Mouse (Mus musculus) heart, postnatal 10 days (tissue): ENCODE data around the gene Zpbp. TPM values are rescaled to one million over a fixed set of nuclear protein-coding genes. Genes with fewer than 3 reads are reported as not detected.

ENCODE experiments used
- DNase-seq, 2 experiments: peaks; one replicate each; pipeline ENCODE4 v3.0.0; 2021
- intact Hi-C: fragments of 180-260 bp; cut with DNase I; formaldehyde crosslinking; loops from one replicate; pipeline ENCODE4 v1.15.1; 2025
- total RNA-seq, 2 experiments: library from RNA; stranded (reverse); gene quantifications; 2 replicates each; pipeline ENCODE4 v1.2.3; 2021

Zpbp gene
- under 1 TPM; 0.37 to 0.48 TPM for total RNA-seq

GRCm38 (mm10) chr11:11461635-11462560 lies at the start of gene Zpbp, which contains the start of gene Spata48:
TSS of gene Zpbp (minus strand) at chr11:11462408.
TSS of gene Spata48 (plus strand) at chr11:11462094.
- intact Hi-C loops: loop anchor here (2.0 to 10.0 kb wide), 2 partner anchors 327 to 513 kb away; no protein-coding TSS in a partner anchor
- peak; percentile 92 to 93 for DNase-seq

GRCm38 (mm10) chr11:11509413-11509812 lies 47.2 kb upstream of the Zpbp start:
- no peak for DNase-seq
- intact Hi-C loops: no loop called here

DNA sequence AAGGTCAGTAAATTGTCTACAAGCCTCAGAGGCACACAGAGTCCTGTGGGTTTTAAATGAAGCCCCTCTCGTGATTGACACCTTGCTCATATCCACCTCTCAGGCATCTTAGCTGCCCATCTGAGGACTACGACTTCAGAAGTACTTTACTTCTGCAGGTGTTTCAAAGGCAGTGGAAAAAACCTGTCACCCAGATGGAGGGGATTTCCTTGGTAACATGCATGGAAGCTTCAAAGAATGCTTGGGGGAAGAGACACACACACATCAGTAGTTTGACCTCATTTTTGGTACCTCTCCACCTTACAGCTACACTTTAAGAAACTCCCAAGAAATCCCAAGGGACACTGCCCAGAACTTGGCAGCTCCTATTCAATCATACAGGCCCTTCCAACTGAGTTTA lies 44.0 kb upstream of the Zpbp start:
- intact Hi-C loops: no loop called here

GRCm38 (mm10) chr11:11499944-11500343 lies 37.7 kb upstream of the Zpbp start:
- intact Hi-C loops: loop anchor here (2.0 kb wide), 1 partner anchor 289 kb away; no protein-coding TSS in a partner anchor
- DNase-seq: peak; percentile 9 to 32

More for the DNA sequence above, 44.0 kb upstream of the Zpbp start:
- DNase-seq: no peak

- DNase-seq: no peak
- intact Hi-C loops: no loop called here
Measured at GRCm38 (mm10) chr11:11495697-11496096, 33.5 kb upstream of the Zpbp start.

DNA sequence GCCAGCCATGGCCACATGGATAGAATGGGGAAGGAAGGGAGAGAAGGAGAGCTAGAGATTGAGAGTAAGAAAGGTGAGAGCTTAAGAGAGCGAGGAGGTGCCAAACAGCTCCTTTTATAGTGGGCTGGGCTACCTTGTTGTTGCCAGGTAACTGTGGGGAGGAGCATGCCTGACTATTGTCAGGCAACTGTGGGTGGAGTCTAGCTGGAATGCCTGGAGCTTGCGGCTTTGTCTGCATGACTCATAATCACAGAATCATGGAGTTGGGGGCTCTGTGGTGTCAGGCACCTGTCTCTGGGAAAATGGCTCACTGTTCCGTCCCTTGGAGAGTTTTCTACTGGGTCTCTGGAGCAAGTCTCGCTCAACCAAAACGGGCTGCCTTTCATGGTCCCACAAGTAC lies 29.8 kb upstream of the Zpbp start:
- DNase-seq: no peak
- intact Hi-C loops: no loop called here

- no peak for DNase-seq
Measured at GRCm38 (mm10) chr11:11484378-11484777, 22.2 kb upstream of the Zpbp start.

DNA sequence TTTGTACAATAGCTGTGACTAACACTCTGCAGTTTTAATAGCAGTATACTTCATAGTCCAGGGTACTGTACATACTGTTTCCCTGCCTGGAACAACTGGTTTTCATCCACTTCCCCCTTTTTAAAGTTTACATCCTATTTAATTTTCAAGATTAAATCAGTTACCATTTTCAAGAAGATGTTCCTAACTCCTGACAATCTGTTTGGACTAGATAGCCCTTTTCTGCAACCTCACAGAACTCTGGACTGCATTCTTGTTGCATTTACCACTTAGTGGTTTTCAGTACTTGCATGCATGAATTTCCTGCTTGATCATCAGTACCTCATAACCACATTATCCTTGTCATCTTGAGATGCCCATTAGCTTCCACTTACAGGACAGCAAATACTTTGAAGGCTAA lies 6.7 kb upstream of the Zpbp start:
- no peak for DNase-seq
- intact Hi-C loops: loop anchor here (10.0 kb wide), 1 partner anchor 506 kb away; no protein-coding TSS in a partner anchor

More at GRCm38 (mm10) chr11:11484378-11484777, 22.2 kb upstream of the Zpbp start:
- intact Hi-C loops: no loop called here

DNA sequence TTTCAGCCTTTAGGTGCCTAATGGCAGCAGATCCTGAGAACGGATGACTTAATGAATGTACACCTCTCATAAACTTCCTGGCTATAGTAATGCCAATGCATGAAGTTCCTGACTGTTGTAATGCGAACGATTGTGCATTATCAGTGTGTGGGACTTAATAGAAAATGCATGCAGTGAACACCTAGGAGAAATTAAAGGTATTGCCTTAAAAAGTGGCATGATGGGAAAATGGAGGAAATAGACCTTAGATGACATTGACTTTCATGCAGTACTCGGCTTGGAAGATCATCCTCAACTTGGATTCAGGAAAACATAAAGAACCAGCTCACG lies 318 bp upstream of the Zpbp start:
- intact Hi-C loops: loop anchor here (10.0 kb wide), 1 partner anchor 512 kb away; no protein-coding TSS in a partner anchor

GRCm38 (mm10) chr11:11455037-11455436 lies 7.2 kb downstream of the Zpbp start:
- intact Hi-C loops: no loop called here
- DNase-seq: peak in 1 of 2 experiments; percentile 7

More for the DNA sequence above, 318 bp upstream of the Zpbp start:
- DNase-seq: no peak

- intact Hi-C loops: no loop called here
- DNase-seq: no peak
Measured at GRCm38 (mm10) chr11:11417356-11417755, 44.9 kb downstream of the Zpbp start.

GRCm38 (mm10) chr11:11414188-11414587 lies 48.0 kb downstream of the Zpbp start:
- no peak for DNase-seq
- intact Hi-C loops: no loop called here

DNA sequence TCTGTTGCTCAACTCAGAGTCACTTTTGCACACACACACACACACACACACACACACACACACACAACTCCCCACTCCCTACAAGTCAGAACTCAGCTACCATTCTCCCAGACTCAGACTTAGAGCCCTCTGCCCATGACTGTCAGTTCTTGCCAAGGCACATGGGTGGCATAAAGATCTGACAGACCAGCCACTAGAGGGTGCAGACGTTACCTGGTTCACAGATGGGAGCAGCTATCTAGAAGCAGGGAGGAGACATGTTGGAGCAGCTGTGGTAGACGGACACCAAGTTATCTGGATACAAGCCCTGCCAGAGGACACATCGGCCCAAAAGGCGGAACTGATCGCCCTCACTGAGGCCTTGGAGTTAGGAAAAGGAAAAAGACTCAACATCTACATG lies 67.5 kb downstream of the Zpbp start:
- no peak for DNase-seq
- intact Hi-C loops: no loop called here

GRCm38 (mm10) chr11:11393164-11393563 lies 69.0 kb downstream of the Zpbp start:
- intact Hi-C loops: no loop called here
- DNase-seq: no peak

DNA sequence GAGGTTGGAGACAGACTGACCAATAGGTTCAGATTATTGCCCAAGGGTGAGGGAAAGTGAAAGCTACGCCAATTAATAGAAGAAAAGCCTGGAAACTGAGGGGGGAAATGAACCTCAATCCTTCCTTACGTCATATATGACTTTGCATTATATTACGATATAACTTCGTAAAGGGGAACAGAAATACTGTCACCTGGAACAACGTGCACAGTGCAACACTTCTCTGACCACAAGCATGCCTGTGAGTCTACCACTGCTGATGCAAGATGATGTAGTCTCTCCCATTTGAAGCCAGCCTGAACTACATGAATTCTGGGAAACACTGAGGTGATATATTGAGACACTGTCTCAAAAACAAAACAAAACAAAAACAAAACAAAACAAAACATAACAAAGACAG lies 90.9 kb downstream of the Zpbp start:
- intact Hi-C loops: no loop called here

DNA sequence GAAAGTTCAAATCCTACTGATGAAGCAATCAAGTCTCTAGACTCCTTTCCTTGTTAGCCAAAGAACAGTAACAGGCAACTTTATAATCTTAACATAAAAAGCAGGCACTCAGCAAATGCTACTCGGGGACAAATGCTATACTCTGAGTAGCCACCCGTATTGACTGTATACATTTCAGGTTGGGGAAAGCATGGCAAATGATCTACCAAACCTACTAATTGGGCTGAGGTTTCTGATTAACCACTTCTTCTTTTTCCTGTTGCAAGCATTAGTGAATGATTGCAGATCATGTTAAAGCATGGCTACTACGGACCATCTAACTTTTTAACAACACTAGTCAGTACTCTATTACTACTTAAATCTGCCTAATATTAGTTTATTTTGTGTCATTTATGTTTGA lies 178.7 kb downstream of the Zpbp start:
- DNase-seq: no peak
- intact Hi-C loops: no loop called here

More for the DNA sequence above, 90.9 kb downstream of the Zpbp start:
- no peak for DNase-seq

DNA sequence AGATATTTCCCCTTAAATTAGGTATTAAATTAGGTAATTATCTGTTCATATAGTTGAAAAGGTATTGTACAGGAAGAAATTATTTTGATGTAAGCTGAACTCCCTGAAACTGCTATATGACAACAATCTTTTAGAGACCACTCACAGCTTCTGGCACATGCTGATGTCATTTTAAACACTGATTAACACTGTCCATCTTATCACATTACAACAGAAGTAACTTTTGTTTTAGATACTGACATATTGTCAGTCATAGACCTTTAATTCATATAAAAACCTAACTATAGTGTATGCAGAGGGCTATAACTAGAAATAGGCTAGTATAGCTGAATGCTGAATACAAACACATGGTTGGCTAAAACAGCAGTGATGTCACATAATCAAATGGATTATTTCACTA lies 182.1 kb downstream of the Zpbp start:
- intact Hi-C loops: no loop called here
- DNase-seq: no peak

DNA sequence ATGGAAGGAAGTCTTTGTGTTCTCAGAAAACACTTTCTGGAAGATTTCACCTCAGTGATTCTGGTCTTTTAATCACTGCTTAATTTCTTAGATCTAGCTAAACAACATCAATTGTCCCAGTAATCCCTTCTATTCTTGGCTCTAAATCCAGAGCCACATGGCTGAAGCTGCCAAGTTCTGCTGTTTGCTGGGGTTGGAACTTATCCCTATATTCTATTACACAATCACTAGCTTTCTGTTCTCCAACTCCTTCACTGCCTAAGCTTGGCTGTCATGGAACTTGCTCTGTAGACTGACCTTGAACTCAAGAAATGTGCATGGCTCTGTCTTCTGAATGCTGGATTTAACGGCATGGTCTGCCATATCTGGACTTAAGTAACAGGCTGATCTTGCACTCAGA lies 204.9 kb downstream of the Zpbp start:
- DNase-seq: no peak
- intact Hi-C loops: no loop called here

DNA sequence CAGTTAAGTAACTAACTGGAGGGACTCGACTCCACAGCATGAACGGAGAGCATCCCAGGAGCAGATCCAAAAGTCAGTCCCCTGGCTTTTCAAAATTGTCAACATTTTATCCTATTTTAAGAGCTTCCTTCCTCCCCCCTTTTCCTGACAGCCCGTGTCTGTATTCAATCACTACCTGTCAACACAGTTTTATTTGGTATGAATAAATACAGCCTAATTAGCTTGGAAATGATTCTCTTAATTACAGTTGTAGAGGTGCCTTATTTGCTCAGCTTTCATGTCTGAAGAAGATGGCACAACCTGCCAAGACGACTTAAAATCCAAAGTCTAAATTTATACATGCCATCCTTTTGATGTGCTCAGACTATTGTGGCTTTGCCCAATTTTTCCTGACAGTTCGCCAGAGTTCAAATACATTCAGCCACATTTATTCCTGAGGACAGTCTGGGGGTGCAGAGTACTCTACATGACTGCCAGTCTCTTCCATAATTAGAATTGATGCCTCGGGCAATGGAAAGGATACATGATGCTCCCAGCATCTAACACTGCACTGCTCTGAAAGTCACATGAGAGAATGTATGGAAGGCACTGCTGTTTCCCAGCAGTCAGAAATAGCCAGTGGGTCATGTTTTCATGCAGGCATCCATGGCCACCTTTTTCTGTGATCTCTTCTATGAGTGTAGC lies 219.4 kb downstream of the Zpbp start:
- DNase-seq: no peak
- intact Hi-C loops: no loop called here

GRCm38 (mm10) chr11:11239346-11239745 lies 222.9 kb downstream of the Zpbp start:
- DNase-seq: peak in 1 of 2 experiments; percentile 5

More at GRCm38 (mm10) chr11:11239346-11239745, 222.9 kb downstream of the Zpbp start:
- intact Hi-C loops: no loop called here
